Mouse (Mus musculus) limb, embryonic 14.5 days (tissue): ENCODE measurements at regions not wholly inside any gene's neighbourhood (a gene's known extent, or its start where the extent isn't known, plus 50 kb on each side); places are given as distances from the start of the nearest gene placed in this dataset.

Experiments used
- ATAC-seq: fragments of 200-750 bp; cut with Nextera tagmentation; 2 replicates; pipeline ENCODE4 v1.8.0; 2017; ENCODE audit warnings: low read depth, moderate number of reproducible peaks, moderate TSS enrichment; ENCODE audit not compliant: low FRiP score
- DNase-seq: peaks from one replicate; pipeline ENCODE4 v3.0.0-alpha.2; 2015; ENCODE audit warnings: low spot score
- H3K27ac ChIP-seq: fragments of 300-500 bp; sonication (generic); replicated peaks from 2 replicates; pipeline ENCODE4 v1.5.1; 2014; ENCODE audit warnings: low read depth, mild to moderate bottlenecking, low read length, moderate library complexity, mixed read lengths
- H3K27me3 ChIP-seq: fragments of 300-500 bp; sonication (generic); 2 replicates; pipeline ENCODE4 v1.6.1; 2014; ENCODE audit warnings: low read length, mixed read lengths; ENCODE audit not compliant: control insufficient read depth, insufficient read depth
- H3K36me3 ChIP-seq: fragments of 300-500 bp; sonication (generic); 2 replicates; pipeline ENCODE4 v1.6.1; 2014; ENCODE audit warnings: mild to moderate bottlenecking, low read length, moderate library complexity, mixed read lengths; ENCODE audit not compliant: control insufficient read depth, insufficient read depth
- H3K4me1 ChIP-seq: fragments of 300-500 bp; sonication (generic); 2 replicates; pipeline ENCODE4 v1.6.1; 2014; ENCODE audit warnings: antibody characterized with exemption, low read length, mixed read lengths; ENCODE audit not compliant: control insufficient read depth, insufficient read depth
- H3K4me2 ChIP-seq: fragments of 300-500 bp; sonication (generic); replicated peaks from 2 replicates; pipeline ENCODE4 v1.6.1; 2014; ENCODE audit warnings: low read depth, mild to moderate bottlenecking, low read length, moderate library complexity; ENCODE audit not compliant: severe bottlenecking
- H3K4me3 ChIP-seq: fragments of 300-500 bp; sonication (generic); replicated peaks from 2 replicates; pipeline ENCODE4 v1.5.1; 2014; ENCODE audit warnings: low read length
- H3K9ac ChIP-seq: fragments of 300-500 bp; sonication (generic); 2 replicates; pipeline ENCODE4 v1.6.1; 2014; ENCODE audit warnings: mild to moderate bottlenecking, low read depth, low read length, moderate library complexity; ENCODE audit not compliant: severe bottlenecking
- H3K9me3 ChIP-seq: fragments of 300-500 bp; sonication (generic); 2 replicates; pipeline ENCODE4 v1.6.1; 2016; ENCODE audit warnings: low read length; ENCODE audit not compliant: control insufficient read depth
- POLR2A ChIP-seq: fragments of 200-500 bp; IDR thresholded peaks from 2 replicates; pipeline ENCODE4 v1.8.0; 2012; ENCODE audit warnings: inconsistent platforms, mild to moderate bottlenecking, moderate library complexity, borderline replicate concordance; ENCODE audit not compliant: insufficient read depth, insufficient read length; ENCODE audit errors: extremely low read depth
- WGBS: fragments of 180-500 bp; shearing (Covaris S2); extraction: QIAGEN DNeasy Blood & Tissue Kit; methylation state at CpG from one replicate; pipeline ENCODE4 v1.1.7; 2014; 5-methylcytosine and 5-hydroxymethylcytosine counted together

DNA sequence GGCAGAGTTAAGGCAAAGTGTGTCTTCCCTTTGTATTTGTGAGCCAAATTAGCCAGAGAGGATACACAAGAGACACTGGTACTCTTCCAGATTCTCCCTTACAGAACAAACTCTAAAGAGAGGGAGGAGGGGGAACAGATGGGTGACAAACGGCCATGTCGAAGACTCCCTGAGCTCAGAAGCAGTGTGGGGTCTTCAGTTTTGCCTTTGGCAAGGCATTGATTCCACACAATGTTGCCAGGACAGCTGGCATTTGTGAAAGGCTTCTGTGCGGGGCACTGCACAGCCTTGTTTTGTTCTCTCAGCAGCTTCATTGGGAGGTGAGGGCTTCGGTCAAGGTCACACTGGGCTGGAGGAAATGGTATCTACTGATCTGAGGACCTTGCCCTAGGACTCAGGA, 253.9 kb downstream of the Sipa1l2 start:
- DNase-seq (no peak), ATAC-seq (no peak)
- Histone ChIP-seq H3K4me2 (no peak overlapping the region), H3K4me3 (no peak overlapping the region), H3K9me3 (no peaks in the 10 kb centered on the region), H3K27ac (no peak overlapping the region), H3K4me1 (no peaks in the 10 kb centered on the region), H3K27me3 (no peaks in the 10 kb centered on the region), H3K9ac (no peak overlapping the region), H3K36me3 (no peaks in the 10 kb centered on the region)
- 87% methylated on average over 4 of the region's 4 CpGs for WGBS
- TF ChIP-seq POLR2A = no peak

DNA sequence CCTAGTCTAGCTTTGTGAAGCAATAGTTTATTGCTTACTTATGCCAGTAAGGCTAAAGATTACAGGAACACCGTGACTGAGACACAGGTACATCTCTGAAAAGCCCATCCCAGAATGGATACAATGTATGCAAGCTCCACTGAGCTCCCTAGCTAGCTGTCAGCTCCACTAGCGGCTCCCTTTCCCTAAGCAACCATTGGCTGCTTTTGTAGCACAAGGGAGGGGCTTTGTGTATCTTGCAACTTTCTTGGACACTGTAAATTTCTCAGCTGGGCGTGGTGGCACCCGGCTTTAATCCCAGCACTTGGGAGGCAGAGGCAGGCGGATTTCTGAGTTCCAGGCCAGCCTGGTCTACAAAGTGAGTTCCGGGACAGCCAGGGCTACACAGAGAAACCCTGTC, 254.6 kb downstream of the Sipa1l2 start:
- H3K4me1 ChIP-seq = no peaks in the 10 kb centered on the region
- no peak overlapping the region for H3K27ac ChIP-seq
- DNase-seq (no peak), ATAC-seq (no peak)
- 80% methylated on average over 6 of the region's 6 CpGs for WGBS
- no peak overlapping the region for H3K4me3 ChIP-seq
- no peak overlapping the region for H3K4me2 ChIP-seq
- no peak for TF ChIP-seq POLR2A
- H3K9me3 ChIP-seq = no peaks in the 10 kb centered on the region
- H3K9ac ChIP-seq = no peak overlapping the region
- H3K36me3 ChIP-seq = no peaks in the 10 kb centered on the region
- H3K27me3 ChIP-seq = no peaks in the 10 kb centered on the region

GRCm38 (mm10) chr8:125314221-125314984, 255.2 kb downstream of the Sipa1l2 start:
- ATAC-seq (no peak), DNase-seq (no peak)
- WGBS = 70% methylated on average over 10 of the region's 10 CpGs
- H3K36me3 ChIP-seq = no peaks in the 10 kb centered on the region
- H3K27me3 ChIP-seq = no peaks in the 10 kb centered on the region
- TF ChIP-seq POLR2A = no peak
- H3K4me1 ChIP-seq = no peaks in the 10 kb centered on the region
- H3K9ac ChIP-seq = no peak overlapping the region
- H3K4me3 ChIP-seq = no peak overlapping the region
- no peak overlapping the region for H3K27ac ChIP-seq
- no peak overlapping the region for H3K4me2 ChIP-seq
- no peaks in the 10 kb centered on the region for H3K9me3 ChIP-seq

DNA sequence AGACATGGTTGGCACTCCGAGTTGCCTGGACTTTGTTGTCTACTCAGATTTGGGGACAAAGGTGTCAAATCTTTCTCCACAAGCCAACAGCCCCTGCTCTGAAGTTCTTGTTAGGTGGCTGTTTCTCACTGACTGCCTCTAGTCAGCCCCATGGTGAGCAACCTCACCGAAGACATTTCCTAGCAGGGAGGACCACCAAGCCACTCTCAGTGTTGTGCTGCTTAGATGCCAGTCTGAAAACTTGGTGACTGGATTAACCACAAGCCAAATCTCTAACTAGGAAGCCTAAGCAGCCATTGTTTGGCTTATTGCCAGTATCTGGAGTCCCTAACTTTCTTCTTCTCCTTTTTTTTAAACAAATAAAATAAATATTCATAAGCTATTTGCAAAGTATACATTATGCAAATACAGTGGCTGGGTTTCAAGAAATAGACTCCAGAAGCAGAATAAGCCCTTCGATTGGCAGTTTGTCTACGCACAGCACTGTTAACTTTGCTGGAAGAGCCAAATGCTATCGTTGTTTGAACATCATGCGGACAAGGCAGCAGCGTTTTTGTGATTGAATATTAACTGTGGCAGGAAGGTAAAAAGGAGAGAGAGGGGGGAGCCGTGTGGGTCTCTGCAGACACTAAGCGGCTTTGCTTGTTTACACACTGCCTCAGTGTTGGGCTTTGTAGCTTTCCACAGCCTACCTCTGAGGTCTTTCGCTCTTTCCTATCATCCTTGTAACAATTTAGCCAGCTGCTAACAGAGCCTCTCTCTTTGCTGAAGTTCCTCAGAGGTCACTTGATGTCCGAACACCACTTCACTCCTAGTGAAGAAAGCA, 257.4 kb downstream of the Disc1 start:
- 61% methylated on average over 11 of the region's 11 CpGs for WGBS
- Histone ChIP-seq H3K9ac (no peak overlapping the region), H3K27me3 (no peaks in the 10 kb centered on the region), H3K9me3 (no peaks in the 10 kb centered on the region), H3K36me3 (no peaks in the 10 kb centered on the region), H3K27ac (no peak overlapping the region), H3K4me3 (no peak overlapping the region), H3K4me2 (no peak overlapping the region), H3K4me1 (0 out of 2 replicates have a peak, but pooled peaks cover 3% of the 10 kb centered on the region)
- no peak for TF ChIP-seq POLR2A
- no peak for ATAC-seq
- no peak for DNase-seq
